Mouse (Mus musculus) stomach, embryonic 14.5 days (tissue): ENCODE data around the gene Zbtb43. TPM values are rescaled to one million over a fixed set of nuclear protein-coding genes. Genes with fewer than 3 reads are reported as not detected.

Experiments used
- ATAC-seq: fragments of 200-750 bp; cut with Nextera tagmentation; 2 replicates; pipeline ENCODE4 v1.8.0; 2017; ENCODE audit warnings: low read depth, moderate TSS enrichment; ENCODE audit not compliant: insufficient number of reproducible peaks, insufficient read depth, low FRiP score
- H3K27ac ChIP-seq: fragments of 300-500 bp; sonication (generic); 2 replicates; pipeline ENCODE4 v1.5.1; 2014; ENCODE audit warnings: mild to moderate bottlenecking, low read length, moderate library complexity, mixed read lengths
- H3K27me3 ChIP-seq: fragments of 300-500 bp; sonication (generic); 2 replicates; pipeline ENCODE4 v1.6.1; 2014; ENCODE audit warnings: low read length, control low read depth, mixed read lengths; ENCODE audit not compliant: control insufficient read depth, insufficient read depth
- H3K36me3 ChIP-seq: fragments of 300-500 bp; sonication (generic); 2 replicates; pipeline ENCODE4 v1.6.1; 2014; ENCODE audit warnings: mild to moderate bottlenecking, control low read depth, low read length, moderate library complexity, mixed read lengths; ENCODE audit not compliant: control insufficient read depth, insufficient read depth
- H3K4me1 ChIP-seq: fragments of 300-500 bp; sonication (generic); 2 replicates; pipeline ENCODE4 v1.6.1; 2014; ENCODE audit warnings: low read length, control low read depth, mixed read lengths; ENCODE audit not compliant: control insufficient read depth, insufficient read depth
- H3K4me2 ChIP-seq: fragments of 300-500 bp; sonication (generic); replicated peaks from 2 replicates; pipeline ENCODE4 v1.6.1; 2014; ENCODE audit warnings: low read depth, low read length, control low read depth
- H3K4me3 ChIP-seq: fragments of 300-500 bp; sonication (generic); 2 replicates; pipeline ENCODE4 v1.5.1; 2014; ENCODE audit warnings: low read depth, low read length, control low read depth
- H3K9ac ChIP-seq: fragments of 300-500 bp; sonication (generic); replicated peaks from 2 replicates; pipeline ENCODE4 v1.6.1; 2014; ENCODE audit warnings: low read depth, mild to moderate bottlenecking, control low read depth, low read length, moderate library complexity, mixed read lengths
- H3K9me3 ChIP-seq: fragments of 300-500 bp; sonication (generic); 2 replicates; pipeline ENCODE4 v1.6.1; 2016; ENCODE audit warnings: low read depth, low read length, control low read depth; ENCODE audit not compliant: control insufficient read depth
- WGBS: fragments of 180-500 bp; shearing (Covaris S2); extraction: QIAGEN DNeasy Blood & Tissue Kit; methylation state at CpG from one replicate; pipeline ENCODE4 v1.1.7; 2014; 5-methylcytosine and 5-hydroxymethylcytosine counted together
- polyA plus RNA-seq: library from polyadenylated mRNA; unstranded; fragments of >200 nt; fragmentation: Nextera tagmentation; extraction: Ambion mirVana; gene quantifications from 2 replicates; pipeline ENCODE4 v1.2.1, GENCODE M21; 2014

Zbtb43 gene
- polyA plus RNA-seq, 1 experiment from 2014 or later: 17.6 TPM

DNA sequence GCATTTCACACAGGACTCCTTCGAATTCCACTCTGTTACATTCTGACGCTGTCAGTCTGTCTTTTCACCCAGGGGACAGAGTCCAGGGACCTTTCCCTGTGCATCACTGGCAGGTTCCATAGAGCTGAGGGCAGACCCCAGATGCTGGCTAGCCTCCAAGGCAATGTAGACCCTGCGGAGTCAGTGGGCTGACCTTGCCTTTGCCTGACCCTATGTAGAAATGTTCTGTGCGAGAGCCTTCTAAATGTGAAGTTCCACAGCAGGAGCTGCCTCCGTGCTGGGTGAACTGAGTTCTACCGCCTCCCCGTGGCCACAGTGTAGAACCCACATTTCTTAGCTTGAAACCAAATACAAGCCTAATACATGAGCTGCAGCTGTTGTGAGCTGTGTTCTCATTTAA, 66.1 kb downstream of the Zbtb43 start:
- Histone ChIP-seq H3K9me3 (no peaks in the 10 kb centered on the region), H3K27ac (no peak overlapping the region), H3K4me2 (no peak overlapping the region), H3K27me3 (no peaks in the 10 kb centered on the region), H3K4me1 (no peaks in the 10 kb centered on the region), H3K36me3 (peaks cover 7% of the 10 kb centered on the region; the same call in 1 of the 2 replicates), H3K4me3 (no peak overlapping the region), H3K9ac (no peak overlapping the region)
- peak; percentile 65; the same call in 1 of the 2 replicates for ATAC-seq
- 30% methylated on average over 7 of the region's 7 CpGs for WGBS

DNA sequence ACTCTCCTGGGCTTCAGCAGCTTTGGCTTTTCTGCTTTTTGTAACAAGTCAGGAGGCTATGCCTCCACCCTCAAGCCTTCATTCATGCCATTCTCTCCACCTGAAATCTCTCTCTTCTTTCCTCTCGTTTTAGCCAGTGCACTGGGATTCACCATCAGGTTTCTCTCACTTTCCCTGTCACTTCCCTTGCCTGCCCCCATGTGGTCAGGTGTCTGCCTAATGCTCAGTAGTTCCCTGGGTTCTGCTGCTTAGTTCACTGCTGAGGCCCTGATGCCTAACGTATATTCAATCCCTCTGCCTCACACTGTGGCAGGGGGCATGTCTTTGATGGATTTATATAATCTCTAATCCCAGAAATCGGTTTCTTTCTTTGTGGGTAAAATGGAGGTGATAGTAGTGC, 67.1 kb downstream of the Zbtb43 start:
- no peak overlapping the region for H3K4me3 ChIP-seq
- 37% methylated on average over 3 of the region's 3 CpGs for WGBS
- ATAC-seq: no peak
- H3K27me3 ChIP-seq: no peaks in the 10 kb centered on the region
- no peaks in the 10 kb centered on the region for H3K9me3 ChIP-seq
- H3K27ac ChIP-seq: no peak overlapping the region
- H3K36me3 ChIP-seq: peaks cover 2% of the 10 kb centered on the region; the same call in 1 of the 2 replicates
- no peak overlapping the region for H3K4me2 ChIP-seq
- H3K4me1 ChIP-seq: no peaks in the 10 kb centered on the region
- no peak overlapping the region for H3K9ac ChIP-seq

DNA sequence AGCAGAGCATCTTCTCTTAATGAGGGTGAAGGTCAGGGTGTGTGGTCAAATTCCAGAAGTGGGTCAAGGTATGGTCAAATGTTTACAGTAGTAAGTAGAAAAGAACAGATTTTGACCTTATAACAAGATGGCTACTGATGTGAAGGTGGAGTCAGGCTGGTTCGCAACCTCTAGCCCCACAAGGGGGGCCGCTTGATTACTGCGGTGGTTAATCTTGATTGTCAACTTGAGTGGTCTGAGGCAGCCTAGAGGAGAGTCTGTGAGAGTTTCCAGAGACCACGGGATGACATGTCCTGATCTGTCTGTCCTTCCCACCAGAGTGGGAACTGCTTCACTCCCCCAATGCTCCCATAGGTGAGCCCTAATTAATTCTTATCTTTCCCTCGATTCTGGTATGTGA, 67.8 kb downstream of the Zbtb43 start:
- Histone ChIP-seq H3K9me3 (no peaks in the 10 kb centered on the region), H3K27me3 (no peaks in the 10 kb centered on the region), H3K36me3 (no peaks in the 10 kb centered on the region), H3K9ac (no peak overlapping the region), H3K4me2 (no peak overlapping the region), H3K4me1 (no peaks in the 10 kb centered on the region), H3K4me3 (no peak overlapping the region), H3K27ac (no peak overlapping the region)
- WGBS: 80% methylated on average over 5 of the region's 5 CpGs
- no peak for ATAC-seq

Other genes with a start within 250 kb of the Zbtb43 start
- gene Ralgps1, start 97.1 kb downstream of the Zbtb43 start, polyA plus RNA-seq: 10.6 and 12.4 TPM in 2 replicates
- gene Zbtb34, start 37.2 kb downstream of the Zbtb43 start, polyA plus RNA-seq: 8.4 and 9.0 TPM in 2 replicates
- gene Lmx1b, start 172.0 kb upstream of the Zbtb43 start, polyA plus RNA-seq: not detected in 2 replicates